Mouse (Mus musculus) kidney, postnatal 0 days (tissue): ENCODE measurements around the gene Tor1b. TPM values are rescaled to one million over a fixed set of nuclear protein-coding genes. Genes with fewer than 3 reads are reported as not detected.

ENCODE experiments used
- ATAC-seq: fragments of 200-750 bp; cut with Nextera tagmentation; replicated peaks from 2 replicates; pipeline ENCODE4 v1.8.0; 2017; ENCODE audit warnings: low read depth, moderate number of reproducible peaks, moderate TSS enrichment, moderate library complexity; ENCODE audit not compliant: low FRiP score
- DNase-seq: peaks from one replicate; pipeline ENCODE4 v3.0.0-alpha.2; 2016; ENCODE audit warnings: low spot score
- H3K27ac ChIP-seq: fragments of 300-500 bp; sonication (generic); 2 replicates; pipeline ENCODE4 v1.5.1; 2014; ENCODE audit warnings: mild to moderate bottlenecking
- H3K27me3 ChIP-seq: fragments of 300-500 bp; sonication (generic); 2 replicates; pipeline ENCODE4 v1.6.1; 2014; ENCODE audit warnings: low read length, mixed read lengths; ENCODE audit not compliant: insufficient read depth
- H3K36me3 ChIP-seq: fragments of 300-500 bp; sonication (generic); 2 replicates; pipeline ENCODE4 v1.6.1; 2014; ENCODE audit warnings: low read length, mixed read lengths; ENCODE audit not compliant: insufficient read depth
- H3K4me1 ChIP-seq: fragments of 300-500 bp; sonication (generic); replicated peaks from 2 replicates; pipeline ENCODE4 v1.6.1; 2014; ENCODE audit warnings: antibody characterized with exemption, low read length, mixed read lengths; ENCODE audit not compliant: insufficient read depth
- H3K4me2 ChIP-seq: fragments of 300-500 bp; sonication (generic); 2 replicates; pipeline ENCODE4 v1.6.1; 2014; ENCODE audit warnings: mild to moderate bottlenecking, low read length, moderate library complexity, mixed read lengths
- H3K4me3 ChIP-seq: fragments of 300-500 bp; sonication (generic); replicated peaks from 2 replicates; pipeline ENCODE4 v1.5.1; 2014; ENCODE audit warnings: low read depth, low read length
- H3K9ac ChIP-seq: fragments of 300-500 bp; sonication (generic); 2 replicates; pipeline ENCODE4 v1.6.1; 2014; ENCODE audit warnings: low read depth, low read length
- H3K9me3 ChIP-seq: fragments of 300-500 bp; sonication (generic); replicated peaks from 2 replicates; pipeline ENCODE4 v1.6.1; 2016; ENCODE audit warnings: low read length, inconsistent platforms, mixed read lengths
- CTCF ChIP-seq: IDR thresholded peaks from 2 replicates; pipeline ENCODE4 v1.5.1; 2016; ENCODE audit warnings: antibody characterized with exemption, low read depth, mild to moderate bottlenecking, moderate library complexity
- WGBS: fragments of 180-500 bp; shearing (Covaris S2); extraction: QIAGEN DNeasy Blood & Tissue Kit; methylation state at CpG from one replicate; pipeline ENCODE4 v1.1.7; 2014; 5-methylcytosine and 5-hydroxymethylcytosine counted together
- polyA plus RNA-seq: library from polyadenylated mRNA; unstranded; fragments of >200 nt; fragmentation: Nextera tagmentation; extraction: Ambion mirVana; gene quantifications from 2 replicates; pipeline ENCODE4 v1.2.1, GENCODE M21; 2015

Gene Tor1b
- polyA plus RNA-seq, 1 experiment from 2014 or later: 34.8 TPM

DNA sequence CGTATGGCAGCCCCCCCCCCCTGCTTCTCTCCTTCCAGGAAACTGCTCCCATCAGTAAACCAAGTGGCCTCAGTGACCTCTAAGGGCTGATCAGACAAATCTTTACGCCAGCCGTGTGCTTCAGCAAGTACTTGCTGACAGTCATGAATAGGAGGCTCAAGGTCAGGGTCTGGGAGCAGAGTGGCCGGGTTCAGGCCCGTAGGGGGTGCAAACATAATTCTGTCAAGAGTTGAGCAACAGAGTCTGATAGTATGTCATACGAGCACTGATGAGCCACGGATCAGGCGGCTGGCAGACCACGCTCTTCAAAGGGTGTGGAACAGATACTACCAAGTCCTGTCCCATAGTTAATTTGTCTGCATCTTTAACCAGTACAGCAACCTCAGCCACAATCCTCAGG, 37.5 kb downstream of the Tor1b start:
- Histone ChIP-seq H3K9me3 (no peaks in the 10 kb centered on the region), H3K27ac (no peak overlapping the region), H3K4me2 (no peak overlapping the region), H3K4me1 (0 out of 2 replicates have a peak, but pooled peaks cover 1% of the 10 kb centered on the region), H3K27me3 (no peaks in the 10 kb centered on the region), H3K4me3 (no peak overlapping the region), H3K9ac (no peak overlapping the region), H3K36me3 (no peaks in the 10 kb centered on the region)
- DNase-seq: no peak
- no peak for ATAC-seq
- TF ChIP-seq CTCF: no peak
- 70% methylated on average over 9 of the region's 9 CpGs for WGBS

DNA sequence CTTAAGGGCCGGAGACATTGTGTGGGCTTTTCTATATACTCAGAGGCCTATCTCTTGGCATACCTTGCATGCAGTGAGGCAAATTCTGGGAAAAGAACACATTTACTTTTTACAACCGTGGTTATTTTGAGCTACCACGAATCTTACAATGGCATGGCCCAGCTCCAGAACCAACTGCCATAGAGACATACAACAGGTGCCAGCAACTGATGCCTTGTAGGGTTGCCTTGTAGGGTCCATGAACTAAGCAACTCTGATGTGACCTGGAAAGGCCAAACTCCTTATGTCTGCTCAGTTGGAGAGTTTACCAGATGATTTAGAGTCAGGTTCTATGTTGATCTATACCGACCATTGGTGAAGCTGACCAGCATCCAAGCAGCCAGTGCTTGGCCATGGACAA, 42.1 kb downstream of the Tor1b start:
- Histone ChIP-seq H3K4me1 (0 out of 2 replicates have a peak, but pooled peaks cover 6% of the 10 kb centered on the region), H3K9me3 (no peaks in the 10 kb centered on the region), H3K27me3 (no peaks in the 10 kb centered on the region), H3K27ac (no peak overlapping the region), H3K9ac (no peak overlapping the region), H3K36me3 (0 out of 2 replicates have a peak, but pooled peaks cover 2% of the 10 kb centered on the region), H3K4me2 (no peak overlapping the region), H3K4me3 (no peak overlapping the region)
- no peak for DNase-seq
- no peak for TF ChIP-seq CTCF
- no peak for ATAC-seq
- WGBS: 91% methylated on average over 4 of the region's 4 CpGs

DNA sequence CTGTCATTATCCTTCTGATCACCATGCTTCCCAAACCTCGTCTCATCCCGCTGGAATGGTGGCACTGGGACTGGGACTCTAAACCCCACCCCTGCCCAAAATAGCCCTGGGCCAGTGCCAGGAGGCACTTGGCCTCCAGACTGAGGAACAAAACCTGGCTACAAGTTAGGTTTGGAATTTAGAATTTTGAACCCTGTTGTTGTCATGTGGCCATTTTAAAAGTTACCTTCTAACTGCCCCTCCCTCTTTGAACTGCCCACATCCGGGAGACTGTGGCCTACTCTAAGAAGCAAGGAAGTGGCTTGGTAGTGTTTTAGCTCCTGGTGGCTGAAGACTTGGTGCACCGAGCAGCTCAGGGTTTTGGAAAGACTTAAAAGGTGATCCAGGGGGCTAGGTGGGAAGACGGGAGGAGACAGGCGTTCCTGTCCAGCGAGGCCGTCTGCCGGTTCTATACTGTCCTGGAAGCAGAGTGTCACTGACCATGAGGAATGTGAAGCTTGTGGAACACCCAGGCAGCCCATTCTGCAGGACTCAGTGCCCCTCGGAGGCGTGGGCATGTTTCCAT, 42.8 kb downstream of the Tor1b start:
- Histone ChIP-seq H3K4me3 (no peak overlapping the region), H3K27me3 (no peaks in the 10 kb centered on the region), H3K36me3 (peaks cover 7% of the 10 kb centered on the region; the same call in 1 of the 2 replicates), H3K9ac (peak overlapping the region; percentile 37; the same call in 1 of the 2 replicates), H3K4me1 (0 out of 2 replicates have a peak, but pooled peaks cover 6% of the 10 kb centered on the region), H3K4me2 (peak overlapping the region; percentile 21; the same call in 1 of the 2 replicates), H3K9me3 (no peaks in the 10 kb centered on the region), H3K27ac (peak overlapping the region; percentile 36; the same call in 1 of the 2 replicates)
- TF ChIP-seq CTCF: no peak
- ATAC-seq (no peak), DNase-seq (peak; percentile 7)
- WGBS: 58% methylated on average over 11 of the region's 11 CpGs

DNA sequence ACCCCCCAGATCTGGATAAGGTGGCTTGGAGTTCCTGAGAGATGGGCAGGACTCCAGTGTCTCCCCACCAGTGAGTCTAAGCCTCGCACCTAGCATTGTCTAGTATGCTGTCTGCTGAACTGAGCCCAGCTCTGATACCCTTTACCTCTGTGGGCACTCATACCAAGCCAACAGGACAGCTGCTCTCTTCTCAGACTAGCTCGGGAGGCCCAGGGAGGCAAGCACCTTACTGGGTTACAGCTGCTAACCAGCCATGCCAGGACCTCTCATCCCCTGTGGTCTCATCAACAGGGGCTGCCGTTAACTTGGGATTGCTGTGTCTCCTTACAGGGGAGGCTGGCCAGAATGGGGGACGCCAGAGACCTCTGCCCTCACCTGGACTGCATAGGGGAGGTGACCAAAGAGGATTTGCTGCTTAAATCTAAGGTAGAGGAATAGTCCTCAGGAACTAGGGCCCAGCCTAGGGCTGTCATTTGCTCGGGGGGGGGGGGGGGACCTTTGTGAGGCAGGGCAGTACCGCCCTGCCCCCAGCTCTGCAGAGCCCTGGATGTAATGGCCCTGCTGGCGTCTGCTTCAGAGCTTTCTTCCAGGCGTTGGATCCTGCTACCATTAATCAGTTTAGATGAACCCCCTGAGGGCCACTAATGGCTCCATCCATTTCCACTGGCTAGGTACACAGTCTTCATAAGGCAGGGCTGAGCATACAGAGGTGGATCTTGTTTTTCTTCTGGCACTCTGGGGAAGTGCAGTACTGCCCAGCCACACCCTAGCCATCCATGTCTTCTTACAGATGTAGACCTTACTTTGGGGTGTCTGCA, 45.9 kb downstream of the Tor1b start:
- 54% methylated on average over 8 of the region's 8 CpGs for WGBS
- Histone ChIP-seq H3K9ac (no peak overlapping the region), H3K4me1 (0 out of 2 replicates have a peak, but pooled peaks cover 6% of the 10 kb centered on the region), H3K27me3 (no peaks in the 10 kb centered on the region), H3K4me3 (no peak overlapping the region), H3K9me3 (no peaks in the 10 kb centered on the region), H3K27ac (no peak overlapping the region), H3K36me3 (peaks cover 11% of the 10 kb centered on the region; the same call in 1 of the 2 replicates), H3K4me2 (no peak overlapping the region)
- no peak for ATAC-seq
- no peak for TF ChIP-seq CTCF
- no peak for DNase-seq

DNA sequence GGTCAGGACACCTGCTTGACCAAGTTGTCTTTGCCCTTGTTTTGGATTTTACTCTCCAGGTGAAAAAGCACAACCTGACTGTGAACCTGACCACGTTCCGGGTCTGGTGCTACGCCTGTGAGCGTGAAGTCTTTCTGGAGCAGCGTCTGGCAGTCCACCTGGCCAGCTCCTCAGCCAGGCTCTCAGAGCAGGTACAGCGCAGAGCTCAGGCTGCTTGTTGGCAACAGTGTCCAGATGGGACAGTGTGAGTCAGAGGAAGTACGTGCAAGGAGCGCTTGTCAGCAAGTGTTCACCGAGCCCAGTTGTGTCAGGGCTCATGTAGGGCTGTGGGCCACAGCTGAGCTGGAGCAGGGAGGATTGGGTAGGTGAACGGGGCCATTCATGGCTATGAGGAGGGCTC, 50.1 kb downstream of the Tor1b start:
- no peaks in the 10 kb centered on the region for H3K4me1 ChIP-seq
- H3K4me2 ChIP-seq: no peak overlapping the region
- no peak overlapping the region for H3K9ac ChIP-seq
- ATAC-seq (no peak), DNase-seq (no peak)
- H3K27ac ChIP-seq: no peak overlapping the region
- H3K27me3 ChIP-seq: no peaks in the 10 kb centered on the region
- peaks cover 20% of the 10 kb centered on the region for H3K36me3 ChIP-seq
- WGBS: 93% methylated on average over 10 of the region's 10 CpGs
- H3K9me3 ChIP-seq: no peaks in the 10 kb centered on the region
- no peak for TF ChIP-seq CTCF
- no peak overlapping the region for H3K4me3 ChIP-seq

DNA sequence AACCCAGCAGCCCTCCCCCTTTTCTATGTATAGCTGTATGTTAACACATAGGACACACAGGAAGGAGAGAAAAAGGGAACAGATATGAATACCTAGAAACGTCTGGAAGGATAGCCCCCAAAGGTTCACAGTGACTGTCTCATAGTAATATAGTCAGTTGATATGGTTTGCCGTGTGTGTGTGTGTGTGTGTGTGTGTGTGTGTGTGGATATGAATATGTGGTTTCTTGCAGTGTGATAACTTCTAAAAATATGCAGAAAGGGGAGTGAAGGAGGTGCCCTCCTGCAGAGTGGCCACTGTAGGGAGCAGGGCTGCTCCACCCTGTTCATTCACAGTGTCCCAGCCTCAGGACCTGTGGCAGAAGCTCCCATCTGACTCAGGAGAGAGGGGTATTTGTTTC, 52.7 kb downstream of the Tor1b start:
- no peak overlapping the region for H3K27ac ChIP-seq
- H3K9ac ChIP-seq: no peak overlapping the region
- DNase-seq: no peak
- no peak overlapping the region for H3K4me2 ChIP-seq
- no peak overlapping the region for H3K4me3 ChIP-seq
- WGBS: 92% methylated on average over 2 of the region's 2 CpGs
- no peak for ATAC-seq
- H3K36me3 ChIP-seq: peaks cover 13% of the 10 kb centered on the region
- H3K9me3 ChIP-seq: no peaks in the 10 kb centered on the region
- no peak for TF ChIP-seq CTCF
- H3K4me1 ChIP-seq: no peaks in the 10 kb centered on the region
- no peaks in the 10 kb centered on the region for H3K27me3 ChIP-seq
